Mouse (Mus musculus) heart, adult 18-20 months (tissue): ENCODE measurements around the gene Wsb1. TPM values are rescaled to one million over a fixed set of nuclear protein-coding genes. Genes with fewer than 3 reads are reported as not detected.
"Not testable (repeated sequence)": the region's sequence is repeated elsewhere in the genome, so short reads cannot be mapped to it uniquely, and the experiment has no call there.

ENCODE experiments used
- DNase-seq, 2 experiments: peaks; one replicate each; pipeline ENCODE4 v3.0.0; 2021 to 2022; ENCODE audit warnings: mixed read lengths in 1 of 2
- total RNA-seq, 2 experiments: library from RNA; stranded (reverse); gene quantifications; 2 replicates each; pipeline ENCODE4 v1.2.3; 2021

The Wsb1 gene
- total RNA-seq, 2 experiments from 2014 or later: 12.6 to 13.8 TPM

GRCm38 (mm10) chr11:79267171-79267570 is 12.7 kb upstream of the Wsb1 start:
- DNase-seq: peak; percentile 44 to 74

GRCm38 (mm10) chr11:79264376-79264775 is 9.9 kb upstream of the Wsb1 start:
- no peak for DNase-seq

GRCm38 (mm10) chr11:79260126-79260525 is 5.7 kb upstream of the Wsb1 start:
- not testable (repeated sequence) for DNase-seq

- no peak for DNase-seq
Observed at GRCm38 (mm10) chr11:79258738-79259137, 4.3 kb upstream of the Wsb1 start.

GRCm38 (mm10) chr11:79253542-79254390 is 705 bp downstream of the Wsb1 start:
- peak; percentile 66 to 77 for DNase-seq

GRCm38 (mm10) chr11:79252881-79253541 is 1.5 kb downstream of the Wsb1 start:
- DNase-seq: peak in 1 of 2 experiments; percentile 50

GRCm38 (mm10) chr11:79239024-79239423 is 15.4 kb downstream of the Wsb1 start:
- DNase-seq: no peak

GRCm38 (mm10) chr11:79238398-79238752 is 16.1 kb downstream of the Wsb1 start:
- DNase-seq: peak in 1 of 2 experiments; percentile 63

GRCm38 (mm10) chr11:79237644-79238397 is 16.6 kb downstream of the Wsb1 start:
- DNase-seq: peak in 1 of 2 experiments; percentile 59

- no peak for DNase-seq
Observed at GRCm38 (mm10) chr11:79230251-79230570, 24.3 kb downstream of the Wsb1 start.

- DNase-seq: peak; percentile 54 to 57
Observed at GRCm38 (mm10) chr11:79229561-79230250, 24.8 kb downstream of the Wsb1 start.

GRCm38 (mm10) chr11:79229057-79229504 is 25.4 kb downstream of the Wsb1 start:
- DNase-seq: no peak

GRCm38 (mm10) chr11:79228089-79228488 is 26.4 kb downstream of the Wsb1 start:
- DNase-seq: no peak

- DNase-seq: peak in 1 of 2 experiments; percentile 33
Observed at GRCm38 (mm10) chr11:79225371-79226155, 28.9 kb downstream of the Wsb1 start.

- DNase-seq: peak; percentile 96 to 97
Observed at GRCm38 (mm10) chr11:79224562-79225280, 29.8 kb downstream of the Wsb1 start.

GRCm38 (mm10) chr11:79223420-79223819 is 31.1 kb downstream of the Wsb1 start:
- peak; percentile 55 to 76 for DNase-seq

GRCm38 (mm10) chr11:79222661-79223060 is 31.8 kb downstream of the Wsb1 start:
- no peak for DNase-seq

GRCm38 (mm10) chr11:79221641-79222040 is 32.8 kb downstream of the Wsb1 start:
- DNase-seq: no peak

GRCm38 (mm10) chr11:79218936-79219626 is 35.4 kb downstream of the Wsb1 start:
- DNase-seq: no peak

GRCm38 (mm10) chr11:79218061-79218460 is 36.4 kb downstream of the Wsb1 start:
- DNase-seq: no peak
